Mouse (Mus musculus): ENCODE data around the gene Gm9573.
A peak's percentile ranks its signal among the peaks of the same experiment; 100 is the strongest.

Gene Gm9573

DNA sequence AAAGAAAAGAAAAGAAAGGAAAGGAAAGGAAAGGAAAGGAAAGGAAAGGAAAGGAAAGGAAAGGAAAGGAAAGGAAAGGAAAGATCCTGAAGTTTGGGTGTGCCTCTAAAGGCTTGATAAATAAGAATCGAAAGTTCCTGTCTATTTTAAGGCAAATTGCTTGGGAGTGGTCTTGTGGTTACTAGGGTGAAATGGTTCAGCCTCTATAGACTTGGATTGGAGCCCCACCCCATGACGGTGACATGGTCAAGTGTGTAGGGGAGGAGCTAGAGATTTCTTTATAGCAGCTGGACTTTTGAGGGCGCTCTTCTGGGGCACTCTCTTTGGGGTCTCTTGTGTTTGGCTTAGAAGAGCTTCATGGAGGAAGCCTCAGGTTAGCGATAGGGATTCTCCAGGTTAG, 32.7 kb downstream of the Gm9573 start:
- no peak for DNase-seq

DNA sequence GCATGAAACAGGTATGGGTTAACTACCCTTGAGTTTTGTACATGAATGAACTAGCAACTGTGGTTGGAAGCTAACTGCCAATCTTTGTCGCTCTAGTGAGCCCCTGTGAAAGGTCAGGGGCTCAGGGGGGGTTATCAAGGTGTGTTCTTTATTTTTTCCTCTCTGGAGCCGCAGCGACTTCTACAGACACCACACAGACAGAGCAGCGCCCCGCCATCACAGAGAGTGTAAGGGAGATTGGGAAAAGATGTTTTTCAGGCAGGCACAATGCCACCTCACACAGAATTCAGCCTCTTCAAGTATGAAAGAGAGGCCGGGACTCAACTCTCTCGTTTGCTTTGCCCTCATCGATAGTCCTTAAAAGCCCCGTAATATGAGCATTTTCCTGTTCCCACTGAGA, 34.3 kb downstream of the Gm9573 start:
- no peak for DNase-seq

DNA sequence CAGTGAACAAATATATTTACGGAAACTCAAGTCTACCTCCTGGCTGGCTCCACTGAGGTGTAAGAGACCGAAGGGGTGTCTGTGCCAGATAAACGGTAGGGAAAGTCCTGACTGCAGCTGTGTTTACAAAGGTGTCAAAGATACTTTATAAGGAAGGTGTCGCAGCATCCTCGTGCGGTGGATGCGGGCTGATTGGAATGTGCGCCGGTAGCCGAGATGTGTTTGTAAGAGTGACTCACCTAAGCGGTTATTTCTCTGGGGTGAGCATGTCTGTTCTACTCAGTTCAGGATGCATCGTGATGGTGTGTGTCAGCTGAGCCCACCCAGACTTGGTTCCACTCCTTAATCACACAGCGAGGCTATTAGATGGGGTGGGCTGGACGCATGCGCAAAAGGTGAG, 34.7 kb downstream of the Gm9573 start:
- DNase-seq: no peak

DNA sequence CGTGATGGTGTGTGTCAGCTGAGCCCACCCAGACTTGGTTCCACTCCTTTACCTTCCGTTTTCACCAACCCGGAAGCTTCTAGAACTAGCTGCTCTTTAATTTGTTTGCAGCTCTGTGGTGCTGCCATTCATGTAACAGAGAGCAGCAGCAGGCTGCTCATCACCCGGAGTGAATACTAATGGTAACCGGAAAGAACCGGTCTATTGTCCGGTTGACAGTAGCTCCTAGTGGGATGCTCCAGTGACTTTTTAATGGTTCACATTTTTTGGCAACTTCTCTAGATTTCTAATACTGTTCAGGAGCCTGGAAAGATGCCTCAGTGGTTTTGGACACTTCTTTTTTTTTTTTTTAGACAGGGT, 35.2 kb downstream of the Gm9573 start:
- no peak for DNase-seq

DNA sequence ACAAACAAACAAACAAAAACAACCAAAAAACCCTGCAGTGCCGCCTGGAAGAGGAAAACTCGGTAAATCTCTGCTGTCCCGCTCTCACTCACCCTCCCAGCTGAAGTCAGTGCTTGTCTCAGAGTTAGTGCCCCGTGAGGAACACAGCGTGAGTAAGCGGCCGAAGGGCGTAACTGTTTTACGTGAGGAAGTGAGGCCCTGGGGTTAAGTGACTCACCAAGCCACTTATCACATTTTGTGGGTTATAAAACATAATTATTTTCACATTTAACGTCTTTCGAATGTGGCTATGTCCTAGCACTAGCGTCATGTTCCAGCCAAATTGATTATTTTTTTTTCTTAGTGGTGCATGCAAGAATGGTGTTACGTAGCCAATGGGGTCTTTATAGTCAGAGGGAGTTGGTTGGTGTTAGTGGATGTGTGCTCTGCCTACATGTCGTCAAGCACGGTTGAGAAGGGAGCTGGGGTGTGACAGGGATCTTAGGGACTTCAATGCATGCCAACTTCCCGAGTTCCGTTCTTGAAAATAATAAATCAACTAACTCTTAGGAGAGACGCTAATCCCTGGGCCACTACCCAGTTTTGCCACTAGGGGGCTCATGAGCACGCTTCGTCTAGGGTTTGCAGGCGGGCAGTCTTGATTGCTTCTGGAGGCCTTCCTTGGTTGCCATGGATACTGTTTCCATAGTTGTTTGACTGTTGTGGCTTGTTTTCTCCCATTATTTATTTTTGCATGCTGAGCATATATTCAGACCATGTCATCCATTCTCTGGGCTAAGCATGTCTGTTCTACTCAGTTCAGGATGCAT, 35.8 kb downstream of the Gm9573 start:
- peak; percentile 61 for DNase-seq

DNA sequence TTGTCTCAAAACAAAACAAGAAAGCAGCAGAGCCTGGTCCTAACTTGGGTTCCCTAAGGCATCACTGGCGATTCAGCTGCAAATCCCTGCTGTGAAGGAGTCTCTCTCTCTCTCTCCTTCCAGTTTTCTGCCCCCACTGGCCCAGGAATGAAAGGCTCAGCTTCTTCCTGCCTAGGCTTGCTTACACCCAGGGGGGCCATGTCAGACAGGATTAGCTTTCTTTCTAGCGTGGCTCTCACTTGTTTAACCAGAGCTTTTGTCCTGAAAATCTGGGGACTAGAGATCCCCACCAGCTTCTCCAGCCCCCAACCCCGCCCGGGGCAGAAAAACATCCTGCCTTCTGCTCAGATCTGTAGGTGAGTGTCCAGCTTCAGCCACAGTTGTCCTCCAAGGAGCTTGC, 38.0 kb downstream of the Gm9573 start:
- DNase-seq: no peak

DNA sequence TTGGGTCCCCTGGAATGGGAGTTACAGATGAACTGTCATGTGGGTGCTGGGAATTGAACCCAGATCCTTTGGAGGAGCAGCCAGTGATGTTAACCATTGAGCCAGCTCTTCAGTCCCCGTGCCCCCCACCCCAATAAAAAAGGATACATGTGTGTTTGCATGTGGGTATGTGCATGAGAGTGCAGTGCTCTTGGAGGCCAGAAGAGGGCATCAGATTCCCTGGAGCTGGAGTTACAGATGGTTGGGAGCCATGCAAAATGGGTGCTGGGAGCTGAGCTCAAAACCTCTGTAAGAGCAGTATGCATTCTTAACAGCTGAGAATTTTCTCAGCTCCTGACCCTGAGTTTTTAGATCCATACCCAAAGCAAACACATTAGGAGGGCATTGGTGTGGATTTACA, 39.1 kb downstream of the Gm9573 start:
- no peak for DNase-seq

DNA sequence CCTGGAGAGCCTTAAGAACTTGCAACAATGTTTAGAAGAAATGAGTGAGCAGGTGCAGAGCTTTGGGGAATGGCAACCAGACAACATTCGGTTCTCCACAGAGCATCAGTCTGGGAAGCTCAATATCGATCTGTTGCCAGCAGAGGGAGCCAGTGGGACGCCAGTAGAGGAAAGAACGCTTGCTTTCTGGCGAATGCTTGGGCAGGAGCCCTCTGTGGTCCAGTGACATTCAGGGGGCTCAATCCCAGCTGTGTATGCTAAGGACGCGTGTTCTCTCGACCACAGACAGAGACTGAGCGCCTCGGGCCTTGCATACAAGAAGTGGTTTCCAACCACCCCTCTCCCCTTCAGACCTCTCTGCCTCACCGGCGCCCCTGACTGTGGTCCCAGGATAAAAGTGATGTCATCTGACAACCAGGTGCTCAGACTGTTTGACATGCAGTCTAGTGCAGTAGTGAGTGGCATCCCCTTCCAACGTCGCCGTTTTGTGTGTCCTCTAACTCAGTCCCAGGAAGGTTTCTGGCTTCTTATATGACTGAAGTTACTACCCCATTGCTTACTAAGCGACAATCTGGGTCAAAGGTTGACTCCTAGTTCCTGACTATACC, 42.0 kb downstream of the Gm9573 start:
- DNase-seq: peak; percentile 72

DNA sequence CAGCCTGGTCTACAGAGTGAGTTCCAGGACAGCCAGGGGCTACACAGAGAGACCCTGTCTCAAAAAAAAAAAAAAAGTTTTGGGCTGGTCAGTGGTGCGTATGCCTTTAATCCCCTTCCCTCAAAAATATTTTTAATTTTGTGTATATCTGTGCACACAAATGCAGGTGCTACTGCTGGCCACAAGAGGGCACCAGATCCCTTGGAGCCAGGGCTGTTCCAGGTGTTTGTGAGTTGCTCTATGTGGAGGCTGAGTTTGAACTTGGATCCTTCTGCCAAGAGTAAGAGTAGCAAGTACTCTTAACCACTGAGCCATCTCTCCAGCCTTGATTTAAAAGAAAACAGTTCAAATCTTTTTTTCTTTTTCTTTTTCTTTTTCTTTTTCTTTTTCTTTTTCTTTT, 43.5 kb downstream of the Gm9573 start:
- peak; percentile 20 for DNase-seq

DNA sequence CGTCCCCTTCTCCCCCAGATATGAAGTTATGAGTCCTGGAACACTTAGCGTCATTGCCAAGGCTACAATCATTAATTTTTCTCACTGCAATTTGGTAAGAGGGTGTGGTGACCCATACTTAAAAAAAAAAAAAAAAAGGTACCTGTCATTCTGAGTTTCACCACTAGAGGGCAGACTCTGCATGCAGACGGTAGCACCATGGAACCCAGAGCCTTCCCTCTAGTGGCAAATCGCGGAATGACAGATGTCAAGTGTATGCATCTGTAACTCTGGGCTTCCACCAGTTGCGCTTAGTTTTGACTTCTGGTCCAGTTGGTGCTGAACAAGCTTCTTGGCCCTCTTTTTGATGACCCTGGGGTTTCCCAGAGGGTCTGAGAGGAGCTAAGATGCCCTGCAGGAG, 48.2 kb downstream of the Gm9573 start:
- peak; percentile 79 for DNase-seq

DNA sequence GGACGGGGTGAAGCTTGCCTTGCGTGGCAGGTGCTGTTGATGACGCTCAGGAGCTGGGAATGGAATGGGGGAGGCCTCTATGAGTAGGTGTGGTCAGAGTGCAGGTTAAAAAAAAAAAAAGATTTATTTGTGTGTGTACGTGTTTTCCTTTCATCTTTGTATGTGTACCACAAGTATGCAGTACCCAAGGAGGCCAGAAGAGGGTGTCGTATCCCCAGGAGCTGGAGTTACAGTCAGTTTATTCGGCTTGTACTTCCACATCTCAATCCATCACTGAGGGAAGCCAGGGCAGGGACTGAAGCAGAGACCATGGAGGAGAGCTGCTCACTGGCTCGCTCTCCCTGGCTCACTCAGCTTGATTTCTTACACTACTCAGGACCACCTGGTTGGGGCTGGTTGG, 55.0 kb downstream of the Gm9573 start:
- DNase-seq: no peak

DNA sequence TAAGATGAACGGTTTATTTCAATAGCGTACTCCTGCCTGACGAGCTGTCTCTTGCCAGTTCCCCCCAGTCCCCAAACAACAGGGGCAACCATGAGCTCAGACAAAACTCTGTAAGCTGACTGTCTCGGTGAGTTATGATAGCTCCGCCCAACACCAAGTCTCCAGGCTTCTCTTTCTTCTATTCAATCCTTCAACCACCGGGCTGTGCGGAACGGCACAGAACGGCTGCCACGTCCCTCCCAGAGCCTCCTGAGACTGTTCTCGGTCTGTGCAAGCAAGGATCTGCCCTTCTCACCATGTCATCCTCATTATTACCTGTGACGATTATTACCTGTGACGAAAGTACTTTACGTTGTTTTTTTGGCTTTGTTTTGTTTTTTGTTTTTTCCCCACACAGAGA, 55.6 kb downstream of the Gm9573 start:
- DNase-seq: no peak

DNA sequence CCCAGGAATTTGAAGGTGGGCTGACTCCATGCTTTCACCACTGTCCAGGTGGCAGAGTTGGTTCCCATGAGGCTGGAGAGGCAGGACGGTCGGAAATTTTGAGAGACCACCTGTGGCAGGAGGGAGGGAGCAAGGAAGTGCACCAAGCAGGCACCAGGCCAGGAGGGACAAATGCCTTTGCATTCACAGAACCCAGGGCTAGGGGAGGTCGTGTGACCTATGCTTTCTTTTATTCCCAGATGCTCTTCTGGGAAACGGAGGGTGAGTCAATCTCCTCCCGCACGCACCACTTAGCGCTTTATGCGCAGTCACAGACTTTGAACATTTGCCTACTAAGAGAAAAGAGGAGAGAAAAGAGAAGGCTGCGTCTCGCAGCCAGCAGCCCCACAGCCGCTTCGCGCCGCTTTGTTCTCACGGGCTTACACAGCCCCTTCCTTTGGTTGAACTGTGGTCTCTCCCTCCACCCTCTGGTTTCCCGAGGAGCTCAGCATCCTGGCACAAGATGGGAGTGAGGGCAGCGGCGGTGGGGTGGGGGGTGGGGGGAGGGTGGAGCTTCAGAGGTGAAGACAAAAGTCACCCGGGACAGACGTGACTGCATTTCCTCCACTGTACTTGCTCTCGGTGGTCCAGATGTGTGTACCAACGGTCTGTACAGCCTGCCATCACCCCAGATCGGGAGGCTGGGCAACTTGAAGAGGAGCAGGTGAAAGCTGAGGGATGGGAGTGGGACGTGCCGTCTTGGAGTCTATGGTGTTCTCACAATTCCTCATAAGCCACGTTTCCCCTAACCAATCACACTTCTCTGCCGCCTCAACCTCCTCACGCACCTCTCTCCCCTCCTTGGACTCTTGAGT, 57.1 kb downstream of the Gm9573 start:
- DNase-seq: no peak
